Mouse (Mus musculus): Measurements from ENCODE around the gene Kif13a. TPM values are rescaled to one million over a fixed set of nuclear protein-coding genes. Genes with fewer than 3 reads are reported as not detected.

Gene Kif13a
- total RNA-seq, 2 experiments from 2014 or later, result 37.2 to 43.2 TPM

DNA sequence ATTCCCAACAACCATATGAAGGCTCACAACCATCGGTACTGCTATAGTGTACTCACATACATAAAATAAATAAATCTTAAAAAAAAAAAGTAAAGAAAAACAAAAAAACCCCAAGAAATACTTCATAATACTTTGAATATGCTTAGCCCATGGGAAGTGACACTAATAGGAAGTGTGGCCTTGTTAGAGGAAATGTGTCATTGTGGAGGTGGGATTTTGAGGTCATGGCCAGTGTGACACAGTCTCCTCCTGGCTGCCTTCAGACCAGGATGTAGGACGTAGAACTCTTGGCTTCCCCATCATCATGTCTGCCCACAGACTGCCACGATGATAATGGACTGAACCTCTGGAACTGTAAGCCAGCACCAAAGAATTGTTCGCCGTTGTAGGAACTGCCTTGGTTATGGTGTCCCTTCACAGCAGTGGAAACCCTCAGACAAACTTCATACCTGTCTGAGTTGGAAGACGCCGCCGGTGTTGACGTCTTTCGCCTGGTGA, 143.6 kb downstream of the Kif13a start:
- DNase-seq (ENCODE audit: low spot score in 2 of 2), result no peak

DNA sequence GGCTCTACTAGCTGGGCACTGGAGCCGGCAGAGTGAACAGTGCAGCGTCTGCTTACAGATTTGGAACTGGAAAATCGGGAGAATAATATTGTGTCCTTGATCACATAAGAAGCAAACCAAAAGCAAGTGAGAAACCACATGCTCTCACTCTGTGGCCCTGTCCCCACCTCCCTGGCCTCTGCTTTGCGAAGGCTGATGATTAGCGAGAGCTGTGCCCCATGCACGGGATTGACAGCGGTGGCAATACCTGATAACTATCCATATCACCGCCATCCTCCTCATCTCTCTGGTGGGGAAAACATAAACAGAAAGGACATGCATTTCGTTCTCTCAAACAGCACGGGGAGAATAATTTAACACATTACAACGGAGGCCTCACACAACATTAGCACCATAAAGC, 149.3 kb downstream of the Kif13a start:
- DNase-seq (ENCODE audit: low spot score in 2 of 2), result no peak

- no peak for DNase-seq (ENCODE audit: low spot score in 2 of 2)
Observed at GRCm38 (mm10) chr13:46779831-46780230, 149.8 kb downstream of the Kif13a start.

- DNase-seq (ENCODE audit: low spot score in 2 of 2), result no peak
Observed at GRCm38 (mm10) chr13:46777461-46777860, 152.2 kb downstream of the Kif13a start.

GRCm38 (mm10) chr13:46776636-46777305, 152.9 kb downstream of the Kif13a start:
- no peak for DNase-seq (ENCODE audit: low spot score in 2 of 2)

DNA sequence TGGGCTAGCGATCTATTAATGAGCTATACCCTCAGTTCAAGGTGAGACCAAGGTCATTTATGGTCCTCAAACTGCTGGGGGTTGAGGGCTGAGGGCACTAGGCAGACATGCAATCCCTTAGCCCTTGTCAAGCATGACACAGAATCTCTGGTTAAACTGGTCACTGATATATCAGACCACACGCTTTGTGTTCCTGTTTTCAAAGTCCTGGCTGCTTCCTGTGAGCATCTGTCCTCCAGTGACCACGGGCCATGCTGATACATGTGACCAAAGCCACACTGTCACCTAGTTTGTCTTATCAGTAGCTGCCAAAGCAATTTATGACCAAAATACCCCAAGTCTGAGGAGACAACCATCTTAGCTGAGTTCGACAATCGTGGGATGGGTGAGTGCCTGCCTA, 154.7 kb downstream of the Kif13a start:
- DNase-seq (ENCODE audit: low spot score in 2 of 2), result no peak

DNA sequence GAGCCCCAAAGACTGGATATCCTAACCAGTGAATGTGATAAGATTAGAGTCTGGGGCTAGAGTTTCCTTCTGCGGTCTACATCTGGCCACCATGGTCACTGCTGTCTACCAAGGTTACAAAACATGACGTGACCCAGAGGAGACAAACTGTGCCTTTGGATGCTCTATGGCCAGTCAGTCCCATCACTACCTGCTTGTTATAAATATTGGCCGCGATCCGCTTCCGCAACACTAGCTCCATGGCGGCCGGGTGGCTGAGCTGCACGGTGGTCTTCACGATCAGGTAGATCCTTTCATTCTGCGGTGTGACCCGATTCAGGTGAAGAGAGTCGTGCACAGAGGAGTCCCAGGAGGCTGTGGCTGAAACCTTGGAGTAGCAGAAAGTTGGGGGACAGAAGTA, 157.1 kb downstream of the Kif13a start:
- no peak for DNase-seq (ENCODE audit: low spot score in 2 of 2)

- no peak for DNase-seq (ENCODE audit: low spot score in 2 of 2)
Observed at GRCm38 (mm10) chr13:46765361-46765760, 164.3 kb downstream of the Kif13a start.

- DNase-seq (ENCODE audit: low spot score in 2 of 2), result no peak
Observed at GRCm38 (mm10) chr13:46763210-46763609, 166.5 kb downstream of the Kif13a start.

- DNase-seq (ENCODE audit: low spot score in 2 of 2), result no peak
Observed at GRCm38 (mm10) chr13:46760921-46761320, 168.7 kb downstream of the Kif13a start.

DNA sequence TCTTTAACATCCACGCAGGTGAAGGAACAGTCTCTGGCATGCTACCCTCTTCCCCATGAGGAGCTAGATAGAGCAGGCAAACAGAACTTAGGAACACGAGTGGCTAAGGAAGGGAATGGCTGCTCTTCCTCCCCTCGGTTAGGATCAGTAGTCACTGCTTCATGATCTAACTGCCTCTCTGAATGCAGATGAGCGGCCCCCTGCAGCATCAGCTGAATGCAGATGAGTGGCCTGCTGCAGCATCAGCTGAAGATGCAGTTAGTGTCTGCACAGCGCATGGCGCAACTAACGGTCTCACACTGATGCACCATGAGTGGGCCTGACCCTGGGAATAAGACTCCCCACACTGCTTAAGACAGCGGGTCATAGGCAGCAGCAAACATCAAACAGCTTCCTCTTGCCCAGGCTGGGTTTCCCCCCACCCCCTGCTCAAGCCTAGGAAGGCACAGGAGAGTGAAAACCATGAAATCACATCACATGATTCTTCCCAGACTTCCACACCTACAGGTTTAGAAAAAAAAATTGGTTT, 170.3 kb downstream of the Kif13a start:
- no peak for DNase-seq (ENCODE audit: low spot score in 2 of 2)

DNA sequence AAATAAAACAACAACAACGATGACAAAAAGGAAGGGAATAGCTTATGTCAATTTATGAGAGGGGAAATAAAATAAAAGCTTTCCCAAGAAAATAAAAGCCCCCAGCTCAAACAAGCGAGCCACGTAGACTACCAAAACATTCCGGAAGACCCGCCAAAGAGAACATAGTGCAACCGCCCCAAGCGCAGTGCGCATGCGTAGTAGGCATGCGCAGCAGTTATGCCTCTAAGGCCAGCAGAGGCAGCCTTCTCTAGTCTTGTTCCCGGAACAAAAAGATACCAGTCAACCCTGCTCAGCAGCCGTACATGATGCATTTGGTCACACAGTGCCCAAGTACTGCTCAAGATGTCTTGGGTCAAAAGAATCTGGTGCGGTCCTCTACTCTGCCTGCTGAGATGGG, 171.0 kb downstream of the Kif13a start:
- DNase-seq (ENCODE audit: low spot score in 2 of 2), result no peak

DNA sequence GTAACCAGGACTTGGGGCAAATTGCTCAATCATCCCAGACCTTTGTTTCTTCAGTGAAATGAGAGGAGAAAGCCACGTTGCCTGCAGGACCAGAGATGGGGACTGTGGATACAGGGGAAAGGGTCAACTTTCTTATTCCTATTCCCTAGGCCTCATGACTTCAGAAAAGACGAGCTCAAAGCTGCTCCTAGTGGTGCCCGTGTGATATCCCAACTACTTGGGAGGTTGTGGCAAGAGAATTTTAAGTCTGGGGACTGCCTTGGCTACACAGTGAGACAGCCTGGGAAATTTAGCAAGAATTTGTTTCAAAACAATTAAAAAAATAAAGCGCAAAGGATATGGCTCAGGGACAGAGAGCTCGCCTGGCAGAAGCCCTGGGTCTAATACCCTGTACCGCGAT, 171.7 kb downstream of the Kif13a start:
- DNase-seq (ENCODE audit: low spot score in 2 of 2), result no peak

DNA sequence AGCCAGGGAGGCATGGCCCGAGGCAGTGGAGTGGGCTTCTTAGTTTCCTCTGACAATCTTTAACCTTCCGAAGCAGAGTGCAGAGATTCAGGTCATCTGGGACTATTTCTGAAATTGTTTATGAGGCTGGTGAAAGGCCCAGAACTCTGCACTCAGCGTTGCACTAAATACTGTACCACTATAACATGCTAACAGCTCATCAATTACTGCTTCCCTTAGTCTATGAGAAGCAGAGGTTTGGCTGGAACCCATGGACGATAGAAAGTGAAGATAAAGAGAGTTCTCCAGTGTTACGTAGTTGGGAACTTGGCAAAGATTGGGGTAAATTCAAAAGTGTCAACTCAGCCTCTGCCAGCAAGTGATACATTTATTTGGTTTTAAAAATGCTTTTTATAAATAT, 176.4 kb downstream of the Kif13a start:
- no peak for DNase-seq (ENCODE audit: low spot score in 2 of 2)

DNA sequence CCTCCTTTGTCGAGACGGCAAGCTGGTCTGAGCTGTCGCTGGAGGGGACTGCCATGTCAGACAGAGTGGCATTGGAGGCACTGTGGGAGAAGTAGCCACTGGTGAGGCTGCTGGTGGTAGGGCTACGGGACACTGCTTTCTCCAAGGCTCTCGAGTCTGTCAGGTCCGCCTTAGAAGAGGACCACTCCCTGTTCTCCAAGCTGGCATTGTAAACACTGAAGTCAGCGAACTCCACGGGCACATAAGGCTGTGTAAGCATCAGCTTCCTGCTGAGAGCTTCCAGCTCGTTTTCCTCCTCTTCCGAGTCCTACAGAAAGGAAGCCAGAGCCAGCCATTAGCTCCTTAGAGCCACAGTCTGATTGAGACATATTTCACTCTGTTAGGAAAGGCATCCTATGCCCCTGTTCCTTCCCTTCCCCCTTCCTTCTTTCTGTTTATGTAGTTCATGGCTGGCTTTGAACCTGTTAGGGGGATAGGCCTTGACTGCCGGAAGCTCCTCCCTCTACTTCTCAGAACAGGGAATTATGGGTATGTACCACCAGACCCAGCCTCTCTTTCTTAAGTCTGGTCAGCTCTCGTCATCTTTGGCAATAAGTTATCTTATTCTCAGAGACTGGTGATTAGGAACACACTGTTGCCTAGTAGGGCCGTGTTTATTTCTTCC, 177.0 kb downstream of the Kif13a start:
- no peak for DNase-seq (ENCODE audit: low spot score in 2 of 2)

DNA sequence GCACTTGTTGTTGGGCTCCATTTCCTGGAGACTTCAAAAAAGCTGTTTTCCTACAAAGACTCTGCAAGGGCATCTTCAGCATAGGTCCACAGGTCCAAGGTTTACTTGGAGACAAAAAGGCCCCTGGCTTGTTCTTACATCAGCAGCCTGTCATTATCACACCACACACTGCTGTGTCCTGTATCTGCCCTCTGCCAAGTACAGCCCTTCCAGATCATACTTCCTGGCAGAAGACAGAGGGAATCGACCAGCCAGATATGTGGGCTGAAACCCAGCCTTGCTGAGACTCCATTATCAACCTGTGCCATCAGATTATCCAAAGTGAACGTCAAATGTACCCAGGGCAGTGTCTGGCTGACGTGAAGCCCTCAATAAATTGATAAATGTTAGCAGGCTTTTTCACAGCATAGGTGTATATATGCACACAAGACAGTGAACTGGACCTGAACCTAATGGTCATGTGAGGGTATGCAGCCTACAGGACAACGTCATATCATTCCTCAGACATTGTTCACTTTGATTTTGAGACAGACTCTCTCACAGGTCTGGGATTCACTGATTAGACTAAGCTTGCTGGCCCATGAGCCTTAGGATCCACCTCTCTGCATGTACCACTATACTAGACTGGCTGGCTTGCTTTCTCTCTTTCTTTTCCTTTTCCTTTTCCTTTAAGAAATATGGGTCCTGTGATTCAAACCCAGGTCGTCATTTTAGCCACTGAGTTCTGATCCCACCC, 181.4 kb downstream of the Kif13a start:
- DNase-seq (ENCODE audit: low spot score in 2 of 2), result no peak

GRCm38 (mm10) chr13:46743821-46744220, 185.8 kb downstream of the Kif13a start:
- no peak for DNase-seq (ENCODE audit: low spot score in 2 of 2)

- no peak for DNase-seq (ENCODE audit: low spot score in 2 of 2)
Observed at GRCm38 (mm10) chr13:46742367-46742766, 187.3 kb downstream of the Kif13a start.

- no peak for DNase-seq (ENCODE audit: low spot score in 2 of 2)
Observed at GRCm38 (mm10) chr13:46739426-46739825, 190.2 kb downstream of the Kif13a start.

GRCm38 (mm10) chr13:46737482-46737881, 192.2 kb downstream of the Kif13a start:
- no peak for DNase-seq (ENCODE audit: low spot score in 2 of 2)

DNA sequence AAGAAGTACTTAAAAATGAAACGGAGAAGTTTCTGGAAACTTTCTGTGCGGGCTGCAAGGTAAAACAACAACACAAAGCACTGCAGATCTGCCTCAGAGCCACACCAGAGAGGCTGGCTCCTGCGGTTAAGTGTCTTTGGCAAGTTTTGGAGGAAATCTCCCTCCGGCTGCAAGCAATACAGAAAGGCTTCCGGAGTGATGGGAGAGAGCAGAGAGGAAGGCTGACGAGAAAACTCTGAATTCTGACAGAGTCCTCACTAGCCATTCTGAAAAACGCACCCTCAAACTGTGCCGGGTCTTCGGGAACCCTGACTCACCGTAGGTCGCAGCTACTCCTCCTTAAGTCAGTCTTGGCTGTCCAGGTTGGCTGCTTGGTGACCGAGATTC, 193.2 kb downstream of the Kif13a start:
- no peak for DNase-seq (ENCODE audit: low spot score in 2 of 2)

Data from adrenal gland, postnatal 4 days (tissue).